Mouse (Mus musculus) adrenal gland, postnatal 14 days (tissue): ENCODE data around the gene March6. TPM values are rescaled to one million over a fixed set of nuclear protein-coding genes. Genes with fewer than 3 reads are reported as not detected.

Source experiments
- DNase-seq: peaks from one replicate; pipeline ENCODE4 v3.0.0; 2021; ENCODE audit warnings: mixed read lengths
- long read RNA-seq, 2 experiments: library from polyadenylated mRNA; stranded (forward); transcript quantifications; one replicate each; pipeline ENCODE4 v2.0.0; 2021
- total RNA-seq: library from RNA; stranded (reverse); gene quantifications from 2 replicates; pipeline ENCODE4 v1.2.3, GENCODE M21; 2021

March6 gene
- 105 TPM in 2 replicates for total RNA-seq
- long read RNA-seq, experiment 1, full-length matches to known transcripts: 39 of 51 reads
- long read RNA-seq, experiment 1, partial matches to known transcripts: 6 of 51 reads
- long read RNA-seq, experiment 1, other reads (novel, unspliced or antisense): 6 of 51 reads
- long read RNA-seq, experiment 2, full-length matches to known transcripts: 15 of 26 reads
- long read RNA-seq, experiment 2, partial matches to known transcripts: 10 of 26 reads
- long read RNA-seq, experiment 2, other reads (novel, unspliced or antisense): 1 of 26 reads

DNA sequence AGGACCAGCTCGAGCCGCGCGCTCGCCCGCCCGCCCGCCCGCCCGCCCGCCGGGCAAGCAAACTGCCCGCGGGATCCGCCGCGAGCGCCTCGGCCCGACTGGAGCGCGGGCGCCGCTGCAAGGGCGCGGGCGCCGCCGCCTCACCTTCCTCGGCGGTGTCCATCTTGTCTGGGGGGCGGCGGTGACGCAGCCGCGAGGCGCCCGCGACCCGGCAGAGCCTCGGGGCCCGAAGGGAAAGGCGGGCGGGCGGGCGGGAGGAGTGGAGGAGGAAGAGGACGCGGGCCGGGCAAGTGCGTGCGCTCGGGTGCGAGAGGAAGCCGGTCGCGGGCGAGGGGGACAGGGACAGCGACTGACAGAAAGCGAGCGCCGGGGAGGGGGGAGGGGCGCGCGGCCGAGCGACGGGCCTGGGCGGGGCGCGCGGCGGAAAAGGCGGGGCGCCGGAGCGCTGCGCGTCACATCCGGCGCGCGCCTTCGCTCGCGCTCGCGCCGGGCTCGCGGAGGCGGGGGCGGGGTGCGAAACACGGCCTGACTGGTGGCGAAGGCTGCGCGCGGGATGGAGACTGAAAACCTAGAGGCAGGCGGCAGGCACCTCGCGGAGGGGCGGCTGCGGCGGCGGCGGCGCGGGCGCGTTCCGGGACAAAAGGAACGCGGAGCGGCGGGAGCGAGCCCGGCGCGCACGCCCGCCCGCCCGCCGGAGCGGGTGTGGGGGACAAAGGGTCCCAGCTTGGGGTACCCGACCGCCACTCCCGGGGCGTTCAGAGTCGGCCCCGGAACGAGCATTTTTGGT, at the start of gene March6:
March6 (minus strand) TSS at position 395 of the 787 bp plus-strand sequence.
- peak; percentile 95 for DNase-seq

GRCm38 (mm10) chr15:31576076-31576475, 45.2 kb upstream of the March6 start:
- DNase-seq: no peak

GRCm38 (mm10) chr15:31573692-31574091, 42.8 kb upstream of the March6 start:
- no peak for DNase-seq

- no peak for DNase-seq
These were observed 42.4 kb upstream of the March6 start for GRCm38 (mm10) chr15:31573287-31573686.

- DNase-seq: peak; percentile 57
These were observed 41.3 kb upstream of the March6 start for GRCm38 (mm10) chr15:31571906-31572722.

GRCm38 (mm10) chr15:31570959-31571358, 40.1 kb upstream of the March6 start:
- DNase-seq: peak; percentile 44

- peak; percentile 80 for DNase-seq
These were observed 38.6 kb upstream of the March6 start for GRCm38 (mm10) chr15:31569325-31570022.

- DNase-seq: peak; percentile 90
These were observed 37.7 kb upstream of the March6 start for GRCm38 (mm10) chr15:31568581-31568996.

- peak; percentile 50 for DNase-seq
These were observed 36.6 kb upstream of the March6 start for GRCm38 (mm10) chr15:31567431-31567830.

DNA sequence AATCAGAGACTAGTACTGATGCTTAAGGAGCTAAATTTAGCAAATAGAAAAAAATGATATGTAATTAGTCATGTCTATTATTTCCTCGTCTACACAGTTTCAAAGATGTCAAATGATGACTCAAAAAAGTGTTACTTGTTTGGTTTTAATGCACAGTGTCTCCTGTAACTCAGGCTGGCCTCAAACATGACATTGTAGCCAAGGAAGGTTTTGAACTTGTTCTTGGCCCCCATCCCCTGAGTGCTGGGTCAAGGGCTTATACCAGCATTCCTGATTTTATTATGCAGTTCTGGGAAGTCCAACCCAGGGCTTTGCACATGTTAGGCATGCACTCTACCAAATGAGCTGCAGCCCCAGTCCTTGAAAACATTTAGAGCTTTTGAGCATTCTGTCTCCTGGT, 34.9 kb upstream of the March6 start:
- DNase-seq: no peak

DNA sequence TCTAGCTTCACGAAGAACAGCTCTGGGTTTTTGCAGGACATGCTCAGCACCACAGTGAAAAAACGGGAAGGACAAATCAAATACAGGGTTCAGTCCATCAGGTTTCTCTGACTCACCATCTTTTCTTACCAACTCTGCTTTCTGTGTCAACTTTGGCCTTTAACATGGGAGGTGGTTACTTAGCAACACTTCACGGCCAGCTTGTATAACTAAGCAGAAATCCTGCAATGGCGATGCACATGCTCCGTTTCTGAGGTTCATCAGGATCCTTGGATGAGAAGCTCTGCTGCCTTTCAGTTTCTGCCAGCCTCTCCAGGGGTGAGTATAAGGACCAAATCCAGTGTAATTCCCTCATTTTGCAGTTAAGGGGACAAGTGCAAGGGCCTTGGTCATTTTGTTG, 34.3 kb upstream of the March6 start, which contains the start of gene Cmbl:
Cmbl (plus strand) TSS at position 206 of the 400 bp plus-strand sequence.
- peak; percentile 56 for DNase-seq

- DNase-seq: peak; percentile 79
These were observed 33.0 kb upstream of the March6 start for GRCm38 (mm10) chr15:31563577-31564546.

- no peak for DNase-seq
These were observed 32.0 kb upstream of the March6 start for GRCm38 (mm10) chr15:31562847-31563246.

GRCm38 (mm10) chr15:31561976-31562375, 31.1 kb upstream of the March6 start:
- DNase-seq: no peak

- DNase-seq: peak; percentile 25
These were observed 30.5 kb upstream of the March6 start for GRCm38 (mm10) chr15:31561390-31561789.

DNA sequence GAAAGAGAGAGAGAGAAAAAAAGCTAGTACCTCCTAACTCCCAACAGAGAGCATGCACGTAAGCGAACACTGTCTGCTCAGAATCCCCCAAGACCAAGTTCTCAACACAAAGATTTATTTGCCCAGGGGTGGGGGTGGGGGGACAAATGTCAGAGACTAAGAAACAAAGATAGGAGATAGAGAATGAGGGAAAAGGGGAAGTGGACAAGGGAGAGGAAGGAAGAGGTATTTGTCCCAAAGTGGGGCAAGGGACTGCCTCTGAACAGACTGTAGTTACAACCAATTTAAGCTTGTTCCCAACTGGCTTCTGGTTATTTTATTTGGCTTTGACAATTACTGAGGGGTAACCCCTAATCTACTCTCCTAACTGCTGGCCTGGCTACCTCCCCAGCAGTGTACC, 24.0 kb upstream of the March6 start:
- DNase-seq: no peak

DNA sequence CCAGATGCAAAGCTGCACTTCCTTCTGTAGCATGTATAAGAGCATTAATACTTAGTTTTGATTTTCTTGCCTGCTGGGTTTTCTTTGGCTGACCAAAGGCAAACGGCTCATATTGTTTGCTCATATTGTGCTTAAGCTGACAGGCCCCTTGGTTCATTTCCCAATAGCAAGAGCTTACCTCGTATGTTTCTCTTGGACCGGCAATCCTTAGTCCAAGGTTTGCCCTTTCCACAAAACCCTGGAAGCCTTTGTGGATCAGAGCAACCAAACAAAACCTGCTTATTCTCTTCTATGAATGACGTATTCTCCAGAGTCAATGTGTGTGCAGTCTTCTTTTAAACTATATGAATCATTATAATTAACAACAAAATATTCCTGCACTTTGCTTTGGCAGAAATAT, 19.5 kb upstream of the March6 start:
- no peak for DNase-seq

DNA sequence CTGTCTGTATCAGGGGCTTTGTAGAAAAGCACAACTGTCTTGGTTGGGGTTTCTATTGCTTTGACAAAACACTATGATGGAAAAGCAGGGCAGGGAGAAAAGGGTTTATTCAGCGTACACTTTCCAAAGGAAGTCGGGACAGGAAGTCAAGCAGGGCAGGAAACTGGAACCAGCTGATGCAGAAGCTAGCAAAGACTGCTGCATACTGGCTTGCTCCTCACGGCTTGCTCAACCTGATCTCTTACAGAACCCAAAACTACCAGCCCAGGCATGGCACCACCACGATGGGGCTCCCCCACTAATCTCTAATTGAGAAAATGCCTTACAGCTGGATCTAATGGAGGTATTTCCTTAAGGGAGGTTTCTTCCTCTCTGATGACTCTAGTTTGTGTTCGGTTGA, 16.6 kb upstream of the March6 start:
- DNase-seq: no peak

DNA sequence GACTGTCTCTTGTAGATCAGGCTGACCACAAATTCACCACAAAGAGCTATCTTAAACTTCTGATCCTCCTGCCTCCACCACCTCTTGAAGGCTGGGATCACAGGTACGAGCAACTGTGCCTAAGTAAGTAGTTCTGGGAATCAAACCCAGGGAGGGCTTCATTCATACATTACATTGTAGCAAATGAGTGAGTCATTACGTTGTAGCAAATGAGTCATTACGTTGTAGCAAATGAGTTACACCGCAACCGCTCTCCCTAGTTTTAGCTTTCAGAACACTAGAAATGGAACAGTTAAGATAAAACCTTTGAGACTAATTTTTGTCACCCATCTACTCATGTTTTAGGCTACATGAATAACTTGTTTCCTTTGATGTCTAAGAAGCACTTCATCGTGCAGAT, 15.4 kb upstream of the March6 start:
- DNase-seq: no peak

DNA sequence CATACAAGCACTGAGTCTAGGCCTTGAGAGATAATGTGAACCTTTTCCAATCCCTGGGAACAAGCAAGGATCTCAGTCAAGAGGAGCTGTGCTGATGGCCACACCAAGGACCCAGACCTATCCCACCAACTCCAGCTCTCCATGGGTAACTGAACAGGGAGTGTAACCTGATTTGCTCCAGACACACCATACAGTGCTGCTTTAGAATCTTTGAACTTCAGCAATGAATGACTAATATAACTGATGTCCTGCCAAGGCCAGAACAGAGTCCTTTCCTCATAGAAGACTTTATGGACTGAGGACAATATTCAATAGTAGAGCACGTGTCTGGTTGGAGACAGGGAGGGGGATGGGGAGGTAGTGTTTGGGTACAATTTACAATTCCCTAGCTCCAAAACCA, 14.2 kb upstream of the March6 start:
- no peak for DNase-seq

DNA sequence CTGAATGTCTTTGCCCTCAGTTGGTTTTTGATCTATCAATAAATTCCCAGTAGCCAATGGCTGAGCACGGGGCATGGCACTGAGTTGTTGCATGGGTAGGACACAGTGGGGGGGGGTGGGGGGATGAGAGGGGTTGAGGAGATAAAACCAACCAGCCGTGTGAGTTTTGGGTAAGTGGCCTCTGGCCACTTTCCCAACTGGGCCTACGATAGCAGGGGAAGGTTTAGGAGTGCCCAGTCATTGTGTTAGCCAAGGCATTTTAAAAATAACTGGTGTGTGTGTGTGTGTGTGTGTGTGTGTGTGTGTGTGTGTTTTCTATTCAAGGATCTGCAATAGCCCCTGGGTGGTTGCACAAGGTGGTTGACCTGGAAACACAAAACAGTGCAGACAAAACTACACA, 12.4 kb upstream of the March6 start:
- peak; percentile 46 for DNase-seq
